Mouse (Mus musculus): ENCODE data around the gene Parp1.

GRCm38 (mm10) chr1:180550770-180551169 is 18.0 kb upstream of the Parp1 start:
- TF ChIP-seq CTCF (IDR thresholded peaks at IDR 0.05; ENCODE audit: low read depth, low read length) (peak; percentile 57), POLR2A (IDR thresholded peaks at IDR 0.05; ENCODE audit: insufficient read depth, low read length) (no peak), EP300 (IDR thresholded peaks at IDR 0.05; ENCODE audit: insufficient read depth, low read depth, low read length) (no peak)

All from ES-Bruce4 (cell line).